Mouse (Mus musculus) thymus, adult 2 months (tissue): ENCODE results near the gene Ankzf1. TPM values are rescaled to one million over a fixed set of nuclear protein-coding genes. Genes with fewer than 3 reads are reported as not detected.

ENCODE experiments used
- DNase-seq: peaks from one replicate; pipeline ENCODE4 v3.0.0; 2021
- H3K27ac ChIP-seq: fragments of 200-500 bp; 2 replicates; pipeline ENCODE4 v1.5.1; 2012; ENCODE audit warnings: low read length, control low read depth; ENCODE audit not compliant: control insufficient read depth, insufficient read depth
- H3K27me3 ChIP-seq: fragments of 200-500 bp; 2 replicates; pipeline ENCODE4 v1.6.1; 2012; ENCODE audit warnings: mild to moderate bottlenecking, low read length, moderate library complexity, mixed read lengths; ENCODE audit not compliant: control insufficient read depth, insufficient read depth
- H3K36me3 ChIP-seq: fragments of 200-500 bp; 2 replicates; pipeline ENCODE4 v1.6.1; 2012; ENCODE audit warnings: mild to moderate bottlenecking, low read length, moderate library complexity; ENCODE audit not compliant: control insufficient read depth, insufficient read depth
- H3K4me1 ChIP-seq: fragments of 200-500 bp; replicated peaks from 2 replicates; pipeline ENCODE4 v1.6.1; 2012; ENCODE audit warnings: low read length; ENCODE audit not compliant: control insufficient read depth, insufficient read depth
- H3K4me3 ChIP-seq: fragments of 200-500 bp; 2 replicates; pipeline ENCODE4 v1.5.1; 2012; ENCODE audit warnings: mild to moderate bottlenecking, low read length, control low read depth, moderate library complexity; ENCODE audit not compliant: control insufficient read depth, insufficient read depth
- CTCF ChIP-seq: fragments of 200-500 bp; IDR thresholded peaks from 2 replicates; pipeline ENCODE4 v1.5.1; 2012; ENCODE audit warnings: mild to moderate bottlenecking, control low read depth, low read length, moderate library complexity, borderline replicate concordance; ENCODE audit not compliant: control insufficient read depth, poor library complexity, insufficient read depth; ENCODE audit errors: extremely low read depth
- POLR2A ChIP-seq: fragments of 200-500 bp; IDR thresholded peaks from 2 replicates; pipeline ENCODE4 v1.6.1; 2012; ENCODE audit warnings: mild to moderate bottlenecking, low read length, control low read depth, moderate library complexity; ENCODE audit not compliant: control insufficient read depth, poor library complexity, insufficient read depth; ENCODE audit errors: extremely low read depth
- WGBS: fragments of 180-500 bp; shearing (Covaris S2); methylation state at CpG from one replicate; pipeline ENCODE4 v1.1.7; 2018; 5-methylcytosine and 5-hydroxymethylcytosine counted together
- polyA plus RNA-seq: library from polyadenylated mRNA; depleted of rRNA; stranded (reverse); fragments of >200 nt; gene quantifications from 2 replicates; pipeline ENCODE4 v1.2.3, GENCODE M21; 2012; rRNA removed

Ankzf1 gene
- 22.7 and 24.0 TPM in 2 replicates for polyA plus RNA-seq

DNA sequence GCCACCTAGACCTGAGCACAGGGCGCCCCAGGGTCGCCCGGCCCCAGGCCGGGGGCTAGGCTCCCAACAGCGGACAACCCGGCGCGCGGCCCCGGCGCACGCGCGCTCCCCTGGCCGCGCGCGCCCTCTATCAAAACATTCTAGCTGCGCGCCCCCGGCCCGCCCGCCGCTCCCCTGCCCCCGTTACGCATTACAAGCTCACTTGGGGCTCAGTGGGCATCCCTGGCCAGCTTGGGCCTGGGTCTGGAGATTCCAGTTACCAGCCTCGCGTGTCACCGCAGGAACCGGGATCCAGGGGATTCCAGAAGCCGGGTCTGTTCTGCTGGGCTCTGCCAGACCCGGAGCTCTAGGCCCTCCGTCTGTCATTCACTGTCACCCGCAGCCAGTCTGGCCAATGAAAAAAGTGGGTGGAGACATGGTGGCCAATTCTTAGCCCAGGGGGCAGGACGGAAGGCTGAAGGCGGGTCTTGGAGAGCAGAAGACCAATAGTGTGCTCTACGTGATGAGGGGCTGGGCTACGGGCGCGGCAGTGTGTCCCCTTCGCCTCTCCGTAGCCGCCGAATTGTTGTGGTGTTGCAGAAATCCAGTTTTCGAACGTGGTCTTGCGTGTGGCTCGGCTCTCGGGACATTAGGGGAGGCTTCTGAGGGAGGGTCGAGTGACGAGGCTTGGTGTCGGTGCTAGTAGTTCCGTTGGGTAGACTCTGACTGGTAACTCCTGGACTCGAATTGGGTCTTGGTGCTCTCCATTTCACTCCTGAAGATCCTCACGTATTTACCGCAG is at the start of gene Ankzf1, which contains the start of gene Atg9a:
Gene Ankzf1, plus strand, starts transcription at position 530 of the 781 bp plus-strand sequence.
Gene Atg9a, minus strand, starts transcription at position 575 of the 781 bp plus-strand sequence.
- Histone ChIP-seq H3K4me3 (peak within 1 kb of the TSS; percentile 80), H3K36me3 (peaks cover 5% of the 10 kb centered on the region), H3K4me1 (peaks cover 11% of the 10 kb centered on the region), H3K27me3 (no peaks in the 10 kb centered on the region), H3K27ac (peak within 1 kb of the TSS; percentile 8; the same call in 1 of the 2 replicates)
- DNase-seq, result peak; percentile 94
- under 1% methylated on average over 56 of the region's 56 CpGs for WGBS
- TF ChIP-seq CTCF (peak; percentile 21; the same call in 1 of the 2 replicates), POLR2A (peak; percentile 55; the same call in 1 of the 2 replicates)

DNA sequence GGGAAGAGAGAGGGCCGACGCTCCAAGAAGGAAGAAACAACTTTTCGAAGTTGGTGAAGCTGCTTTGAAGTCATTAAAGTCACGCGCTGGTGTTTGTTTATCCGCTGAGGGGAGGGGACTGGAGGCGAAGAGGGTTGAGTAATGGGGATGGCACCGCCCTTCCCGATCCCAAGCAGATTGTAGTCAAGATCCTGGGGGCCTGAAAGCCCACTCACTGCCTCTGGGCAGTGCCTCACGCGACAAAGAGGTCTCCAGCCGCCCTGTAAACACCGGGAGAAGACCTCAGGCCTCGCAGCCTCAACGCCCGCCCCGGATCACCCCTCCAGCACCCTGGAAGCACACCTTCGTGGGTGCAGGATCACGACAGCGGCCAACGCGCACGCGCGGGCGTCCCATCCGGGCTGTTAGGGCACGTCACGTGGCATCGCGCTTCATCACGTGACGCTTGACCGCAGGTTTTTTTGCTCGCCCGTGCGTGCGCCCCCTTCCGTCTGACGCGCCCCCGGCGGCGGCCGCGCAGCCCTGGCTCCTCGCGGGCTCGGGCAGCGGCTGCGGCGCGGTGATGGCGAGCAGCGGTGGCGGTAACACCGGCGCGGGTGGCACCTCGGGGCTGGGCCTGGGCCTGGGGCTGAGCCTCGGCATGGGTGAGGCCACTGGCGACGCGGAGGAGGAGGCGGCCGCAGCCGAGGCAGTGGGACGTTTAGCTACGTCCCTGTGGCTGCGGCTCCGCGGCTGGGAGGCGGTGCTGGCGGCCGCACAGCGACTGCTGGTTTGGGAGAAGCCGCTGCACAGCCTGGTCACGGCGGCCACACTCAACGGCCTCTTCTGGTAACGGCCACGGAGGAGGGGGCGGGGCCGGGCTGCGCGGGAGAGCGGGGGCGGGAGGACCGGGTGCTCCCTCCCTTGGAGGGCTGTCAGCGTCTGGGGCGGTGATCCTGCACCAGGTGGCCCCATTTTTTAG is 49.4 kb upstream of the Ankzf1 start, which contains the start of the genes Cnppd1 and Retreg2:
Gene Cnppd1, minus strand, starts transcription at position 411 of the 961 bp plus-strand sequence.
Gene Retreg2, plus strand, starts transcription at position 478 of the 961 bp plus-strand sequence.
- peak within 1 kb of the TSS; percentile 84 for H3K4me3 ChIP-seq
- under 1% methylated on average over 91 of the region's 91 CpGs for WGBS
- TF ChIP-seq POLR2A (peak; percentile 96), CTCF (peak; percentile 88)
- no peaks in the 10 kb centered on the region for H3K27me3 ChIP-seq
- peak; percentile 95 for DNase-seq
- peak within 1 kb of the TSS; percentile 90 for H3K27ac ChIP-seq
- H3K36me3 ChIP-seq, result peaks cover 26% of the 10 kb centered on the region
- peaks cover 7% of the 10 kb centered on the region for H3K4me1 ChIP-seq

DNA sequence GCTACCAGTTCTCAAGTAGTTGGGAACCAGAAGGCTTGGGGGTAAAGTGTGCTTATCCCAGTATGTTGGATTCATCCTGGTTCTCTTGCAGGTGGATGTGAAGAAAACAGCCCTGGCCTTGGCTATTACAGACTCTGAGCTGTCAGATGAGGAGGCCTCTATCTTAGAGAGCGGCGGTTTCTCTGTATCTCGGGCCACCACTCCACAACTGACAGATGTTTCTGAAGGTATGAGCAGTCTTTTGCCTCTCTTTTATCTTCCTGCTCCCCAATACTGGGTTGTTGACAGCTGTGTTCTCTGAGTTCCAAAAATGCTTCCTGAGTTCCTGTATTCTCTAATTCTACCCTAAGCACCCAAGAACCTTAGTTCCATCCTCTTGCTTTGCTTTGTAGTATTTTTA is 46.4 kb upstream of the Ankzf1 start:
- peaks cover 24% of the 10 kb centered on the region for H3K36me3 ChIP-seq
- 94% methylated on average over 3 of the region's 3 CpGs for WGBS
- DNase-seq, result no peak
- TF ChIP-seq POLR2A (no peak), CTCF (no peak)
- no peak overlapping the region for H3K4me3 ChIP-seq
- H3K4me1 ChIP-seq, result peaks cover 7% of the 10 kb centered on the region
- no peak overlapping the region for H3K27ac ChIP-seq
- H3K27me3 ChIP-seq, result no peaks in the 10 kb centered on the region

DNA sequence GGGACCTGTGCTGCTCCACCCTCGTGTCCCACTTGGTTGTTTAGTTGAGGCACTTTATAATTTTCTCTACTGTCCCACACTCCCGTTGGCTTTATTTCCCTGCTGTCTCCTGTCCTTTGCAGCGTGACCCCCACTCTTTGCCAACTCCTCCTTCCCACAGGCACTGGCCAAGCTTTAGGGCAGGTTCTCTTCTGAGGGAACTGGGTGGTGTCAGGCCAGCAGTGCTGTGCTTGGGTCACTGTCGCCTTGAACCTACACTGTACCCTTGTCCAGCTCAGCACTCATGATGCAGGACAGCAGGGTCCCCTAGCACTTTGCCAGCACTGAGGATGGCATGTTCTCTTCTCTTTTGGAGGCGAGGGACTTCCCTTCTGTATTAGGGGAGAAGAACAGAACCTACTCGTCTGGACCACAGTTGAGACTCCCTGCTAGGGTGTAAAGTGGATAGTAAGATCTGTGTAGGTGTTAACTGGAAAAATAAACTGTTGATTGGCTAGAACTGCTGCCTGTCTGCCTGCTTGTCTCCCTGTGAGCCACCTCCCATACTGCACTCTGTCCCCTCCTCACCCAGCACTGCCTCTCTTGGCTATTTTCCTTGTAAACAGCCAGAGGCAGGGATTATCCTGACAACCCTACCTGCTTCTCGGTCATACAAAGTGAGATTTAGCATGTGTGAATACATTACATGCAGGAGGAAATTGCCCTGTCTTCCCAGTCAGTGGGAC is 44.4 kb upstream of the Ankzf1 start:
- Histone ChIP-seq H3K27me3 (no peaks in the 10 kb centered on the region), H3K36me3 (peaks cover 24% of the 10 kb centered on the region), H3K27ac (no peak overlapping the region), H3K4me3 (no peak overlapping the region), H3K4me1 (peaks cover 3% of the 10 kb centered on the region; the same call in 1 of the 2 replicates)
- no peak for DNase-seq
- no peak for TF ChIP-seq POLR2A
- TF ChIP-seq CTCF, result no peak
- WGBS, result 95% methylated on average over 7 of the region's 7 CpGs

DNA sequence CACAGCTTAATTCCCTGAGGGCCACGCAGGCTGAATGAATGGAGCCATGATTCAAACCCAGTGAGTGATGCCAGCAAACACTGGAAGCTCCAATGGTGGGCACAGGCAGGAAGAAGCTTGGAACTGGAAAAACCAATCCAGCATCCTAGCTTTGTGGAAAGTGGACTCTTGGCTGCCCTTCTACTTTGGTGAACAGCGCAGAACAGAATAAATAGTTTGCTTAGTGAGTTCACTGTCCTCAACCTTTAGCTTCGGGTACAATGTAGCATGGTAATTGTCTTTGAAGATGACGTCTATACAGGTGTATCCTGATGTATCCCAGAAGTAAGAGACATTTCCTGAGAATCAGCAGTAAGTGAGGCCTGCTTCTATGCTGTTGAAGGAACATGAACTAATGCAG is 43.2 kb upstream of the Ankzf1 start:
- 98% methylated on average over 4 of the region's 4 CpGs for WGBS
- Histone ChIP-seq H3K4me1 (no peaks in the 10 kb centered on the region), H3K4me3 (no peak overlapping the region), H3K27me3 (no peaks in the 10 kb centered on the region), H3K27ac (no peak overlapping the region), H3K36me3 (peaks cover 24% of the 10 kb centered on the region)
- TF ChIP-seq CTCF, result no peak
- no peak for TF ChIP-seq POLR2A
- DNase-seq, result no peak
